Mouse (Mus musculus) liver, adult (tissue): ENCODE measurements at regions not wholly inside any gene's neighbourhood (a gene's known extent, or its start where the extent isn't known, plus 50 kb on each side); places are given as distances from the start of the nearest gene placed in this dataset.

Experiments
- GATA4 ChIP-seq: IDR thresholded peaks from 2 replicates; pipeline ENCODE4 v1.6.1; 2014; ENCODE audit warnings: mild to moderate bottlenecking, low read length; ENCODE audit not compliant: insufficient replicate concordance

DNA sequence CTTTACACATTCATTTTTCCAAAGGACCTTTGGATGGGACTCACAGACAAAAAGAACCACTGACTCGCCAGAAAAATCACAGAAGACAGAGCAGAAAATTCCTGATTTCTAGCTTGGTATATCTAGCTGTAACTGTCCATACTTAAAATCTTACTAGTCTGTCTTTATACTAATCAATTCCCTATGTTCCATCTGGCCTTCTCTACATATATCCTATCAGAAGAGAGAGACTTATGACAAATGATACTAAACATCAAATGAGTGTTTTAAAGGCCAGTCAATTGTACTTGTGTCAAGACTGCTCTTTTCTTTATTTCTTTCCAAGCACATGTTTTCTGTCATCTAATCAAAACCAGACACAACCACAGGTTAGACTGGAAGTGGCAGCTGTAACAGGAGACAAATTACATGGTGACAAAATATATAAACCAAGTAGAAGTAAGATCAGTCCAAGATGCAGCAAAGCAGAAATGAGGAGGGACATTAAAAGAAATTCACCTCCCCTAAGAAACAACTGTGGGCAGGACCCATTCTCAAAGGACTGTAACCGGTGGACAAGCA lies 1502.1 kb upstream of the Tenm4 start:
- TF ChIP-seq GATA4: no peak

DNA sequence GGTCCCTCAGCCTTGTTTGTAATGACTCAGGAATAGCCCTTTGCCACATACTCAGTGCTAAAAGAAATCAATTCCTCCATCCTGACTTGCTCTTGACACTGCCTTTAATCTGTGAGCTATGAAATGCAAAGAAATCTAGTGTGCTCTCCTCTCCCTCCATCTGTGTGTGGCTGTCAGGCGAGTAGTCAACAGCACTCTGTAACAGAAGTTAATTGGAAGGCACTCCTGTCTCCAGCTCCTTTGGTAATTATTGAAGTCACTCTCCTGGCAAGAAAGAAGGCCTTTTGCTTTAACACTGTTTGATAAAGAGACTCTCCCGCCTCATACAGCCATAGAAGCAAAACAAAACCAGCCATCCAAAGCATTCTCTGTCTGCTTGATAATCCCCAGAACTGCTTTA lies 1483.2 kb upstream of the Tenm4 start:
- TF ChIP-seq GATA4: no peak

DNA sequence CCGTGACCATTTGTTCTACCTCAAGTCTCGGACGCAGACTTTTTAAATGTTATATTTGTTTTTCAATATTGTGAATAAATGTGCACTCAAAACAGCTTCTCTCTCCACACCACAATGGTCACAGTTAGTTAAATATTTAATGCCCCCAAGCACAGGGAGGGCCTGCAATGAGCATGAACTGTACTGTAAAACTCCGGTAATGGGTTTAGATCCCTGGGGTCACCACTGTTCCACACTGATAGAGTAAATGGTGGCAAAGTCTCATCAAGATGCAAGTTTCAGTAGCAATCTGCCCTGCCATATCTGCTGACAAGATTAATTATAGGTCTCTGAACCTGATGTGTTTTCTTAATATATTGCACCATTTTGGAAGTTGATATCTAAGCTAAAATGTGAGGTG lies 1473.8 kb upstream of the Tenm4 start:
- TF ChIP-seq GATA4: no peak

DNA sequence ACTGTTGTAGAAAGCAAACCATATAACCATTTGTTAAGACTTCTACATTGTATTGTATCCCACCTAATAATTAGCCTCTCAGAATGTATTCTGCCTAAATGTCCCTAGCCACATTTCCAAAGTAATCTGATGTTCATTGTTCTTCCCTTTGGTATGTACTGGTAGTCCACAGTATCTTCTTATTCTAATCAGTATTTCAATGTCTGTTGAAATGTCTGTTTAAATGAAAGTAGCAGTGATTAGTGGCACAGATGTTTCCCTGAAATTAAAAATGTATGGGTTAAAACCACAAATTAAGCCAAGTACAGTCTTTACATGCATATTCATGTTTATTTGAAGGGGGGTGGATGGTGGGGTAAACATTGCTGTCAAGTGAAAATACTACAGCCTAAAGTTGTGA lies 1464.6 kb upstream of the Tenm4 start:
- TF ChIP-seq GATA4: no peak

DNA sequence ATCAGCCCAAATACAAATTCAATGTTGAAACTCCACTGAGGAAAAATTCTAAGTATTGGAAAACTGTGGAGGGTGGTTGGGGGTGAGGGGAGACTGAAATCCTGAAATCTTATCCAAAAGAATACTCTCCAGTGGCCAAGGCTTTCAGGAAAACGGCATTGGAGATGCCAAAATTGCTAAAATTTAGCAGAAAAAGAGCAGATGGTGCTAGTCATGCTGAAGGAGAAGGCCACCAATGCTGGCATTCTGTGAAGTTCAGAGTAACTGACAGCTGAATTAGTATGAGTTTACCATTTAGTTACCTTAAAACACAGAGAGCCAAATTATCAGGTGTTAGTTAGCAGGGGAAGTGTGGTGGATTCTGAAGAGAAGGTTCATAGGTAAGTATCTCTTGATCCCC lies 1437.6 kb upstream of the Tenm4 start:
- no peak for TF ChIP-seq GATA4

DNA sequence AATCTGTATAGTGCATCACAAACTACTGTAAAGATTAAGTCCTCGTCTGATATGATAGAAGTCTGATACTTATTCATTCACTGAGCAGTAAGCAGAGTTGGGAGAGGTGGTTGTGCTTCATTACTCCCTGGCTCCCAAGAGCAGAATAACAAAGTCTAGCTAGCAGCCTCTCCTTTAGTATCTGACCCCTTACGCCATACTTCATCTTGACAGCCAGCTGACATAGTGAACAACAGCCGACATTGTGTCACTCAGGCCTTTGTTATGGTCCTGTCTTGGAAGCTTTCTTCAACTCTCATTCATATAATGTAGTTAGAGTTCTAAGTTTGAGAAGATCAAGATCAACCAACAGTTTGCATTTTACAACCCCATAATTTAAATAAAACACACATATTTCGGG lies 1436.3 kb upstream of the Tenm4 start:
- TF ChIP-seq GATA4: no peak
